Mouse (Mus musculus): ENCODE data around the gene Cask. TPM values are rescaled to one million over a fixed set of nuclear protein-coding genes. Genes with fewer than 3 reads are reported as not detected.

The Cask gene
- 4.9 and 5.7 TPM in 2 replicates for polyA plus RNA-seq (2012; rRNA removed)

- no peaks in the 10 kb centered on the region for H3K4me1 ChIP-seq (ENCODE audit: control insufficient read depth, insufficient read depth, low read length)
- WGBS: 44% methylated on average over 4 of the region's 4 CpGs
- H3K27me3 ChIP-seq (replicated peaks; ENCODE audit: control insufficient read depth, insufficient read depth, low read length): no peaks in the 10 kb centered on the region
- H3K4me3 ChIP-seq (ENCODE audit: insufficient read depth, low read depth, low read length): no peak within 1 kb of the TSS
- TF ChIP-seq CTCF (conservative IDR thresholded peaks at IDR 0.05; ENCODE audit: insufficient read depth, insufficient read length, low read depth, low read length): no peak
- no peak for TF ChIP-seq POLR2A (IDR thresholded peaks at IDR 0.05; ENCODE audit: low read depth, low read length)
- DNase-seq: peak; percentile 6
- no peak within 1 kb of the TSS for H3K27ac ChIP-seq (ENCODE audit: insufficient read depth, low read depth, low read length)
- no peaks in the 10 kb centered on the region for H3K36me3 ChIP-seq (ENCODE audit: control insufficient read depth, insufficient read depth, low read length)
These were observed at the start of gene Cask for GRCm38 (mm10) chrX:13851285-13851684. Cask (minus strand) TSS chrX:13851367.

- 82% methylated on average over 2 of the region's 2 CpGs for WGBS
These were observed 38.8 kb upstream of the Cask start for GRCm38 (mm10) chrX:13889976-13890375.

GRCm38 (mm10) chrX:13884348-13884747 is 33.2 kb upstream of the Cask start:
- no peak for DNase-seq
- TF ChIP-seq CTCF (conservative IDR thresholded peaks at IDR 0.05; ENCODE audit: insufficient read depth, insufficient read length, low read depth, low read length) (no peak), POLR2A (IDR thresholded peaks at IDR 0.05; ENCODE audit: low read depth, low read length) (no peak)
- Histone ChIP-seq H3K27me3 (replicated peaks; ENCODE audit: control insufficient read depth, insufficient read depth, low read length) (no peaks in the 10 kb centered on the region), H3K27ac (ENCODE audit: insufficient read depth, low read depth, low read length) (no peak overlapping the region), H3K36me3 (ENCODE audit: control insufficient read depth, insufficient read depth, low read length) (no peaks in the 10 kb centered on the region), H3K4me3 (ENCODE audit: insufficient read depth, low read depth, low read length) (no peak overlapping the region), H3K4me1 (ENCODE audit: control insufficient read depth, insufficient read depth, low read length) (no peaks in the 10 kb centered on the region)
- WGBS: 93% methylated on average over 1 of the region's 1 CpGs

More at GRCm38 (mm10) chrX:13889976-13890375, 38.8 kb upstream of the Cask start:
- Histone ChIP-seq H3K36me3 (ENCODE audit: control insufficient read depth, insufficient read depth, low read length) (no peaks in the 10 kb centered on the region), H3K4me3 (ENCODE audit: insufficient read depth, low read depth, low read length) (no peak overlapping the region), H3K27me3 (replicated peaks; ENCODE audit: control insufficient read depth, insufficient read depth, low read length) (no peaks in the 10 kb centered on the region), H3K4me1 (ENCODE audit: control insufficient read depth, insufficient read depth, low read length) (no peaks in the 10 kb centered on the region), H3K27ac (ENCODE audit: insufficient read depth, low read depth, low read length) (no peak overlapping the region)
- DNase-seq: no peak
- TF ChIP-seq CTCF (conservative IDR thresholded peaks at IDR 0.05; ENCODE audit: insufficient read depth, insufficient read length, low read depth, low read length) (no peak), POLR2A (IDR thresholded peaks at IDR 0.05; ENCODE audit: low read depth, low read length) (no peak)

GRCm38 (mm10) chrX:13881969-13882368 is 30.8 kb upstream of the Cask start:
- 17% methylated on average over 6 of the region's 6 CpGs for WGBS
- no peak for DNase-seq
- Histone ChIP-seq H3K4me1 (ENCODE audit: control insufficient read depth, insufficient read depth, low read length) (no peaks in the 10 kb centered on the region), H3K36me3 (ENCODE audit: control insufficient read depth, insufficient read depth, low read length) (no peaks in the 10 kb centered on the region), H3K27ac (ENCODE audit: insufficient read depth, low read depth, low read length) (no peak overlapping the region), H3K27me3 (replicated peaks; ENCODE audit: control insufficient read depth, insufficient read depth, low read length) (no peaks in the 10 kb centered on the region), H3K4me3 (ENCODE audit: insufficient read depth, low read depth, low read length) (no peak overlapping the region)
- TF ChIP-seq POLR2A (IDR thresholded peaks at IDR 0.05; ENCODE audit: low read depth, low read length) (no peak), CTCF (conservative IDR thresholded peaks at IDR 0.05; ENCODE audit: insufficient read depth, insufficient read length, low read depth, low read length) (no peak)

GRCm38 (mm10) chrX:13860145-13860544 is 9.0 kb upstream of the Cask start:
- 90% methylated on average over 4 of the region's 4 CpGs for WGBS
- TF ChIP-seq POLR2A (IDR thresholded peaks at IDR 0.05; ENCODE audit: low read depth, low read length): no peak
- no peak for TF ChIP-seq CTCF (conservative IDR thresholded peaks at IDR 0.05; ENCODE audit: insufficient read depth, insufficient read length, low read depth, low read length)
- no peak for DNase-seq
- Histone ChIP-seq H3K4me1 (ENCODE audit: control insufficient read depth, insufficient read depth, low read length) (no peaks in the 10 kb centered on the region), H3K27ac (ENCODE audit: insufficient read depth, low read depth, low read length) (no peak overlapping the region), H3K4me3 (ENCODE audit: insufficient read depth, low read depth, low read length) (no peak overlapping the region), H3K36me3 (ENCODE audit: control insufficient read depth, insufficient read depth, low read length) (no peaks in the 10 kb centered on the region), H3K27me3 (replicated peaks; ENCODE audit: control insufficient read depth, insufficient read depth, low read length) (no peaks in the 10 kb centered on the region)

GRCm38 (mm10) chrX:13859051-13859450 is 7.9 kb upstream of the Cask start:
- TF ChIP-seq CTCF (conservative IDR thresholded peaks at IDR 0.05; ENCODE audit: insufficient read depth, insufficient read length, low read depth, low read length) (no peak), POLR2A (IDR thresholded peaks at IDR 0.05; ENCODE audit: low read depth, low read length) (no peak)
- no peak overlapping the region for H3K4me3 ChIP-seq (ENCODE audit: insufficient read depth, low read depth, low read length)
- DNase-seq: no peak
- no peaks in the 10 kb centered on the region for H3K27me3 ChIP-seq (replicated peaks; ENCODE audit: control insufficient read depth, insufficient read depth, low read length)
- H3K36me3 ChIP-seq (ENCODE audit: control insufficient read depth, insufficient read depth, low read length): no peaks in the 10 kb centered on the region
- H3K4me1 ChIP-seq (ENCODE audit: control insufficient read depth, insufficient read depth, low read length): no peaks in the 10 kb centered on the region
- 94% methylated on average over 9 of the region's 9 CpGs for WGBS
- H3K27ac ChIP-seq (ENCODE audit: insufficient read depth, low read depth, low read length): no peak overlapping the region

GRCm38 (mm10) chrX:13848473-13848872 is 2.7 kb downstream of the Cask start:
- WGBS: 93% methylated on average over 1 of the region's 1 CpGs
- H3K27me3 ChIP-seq (replicated peaks; ENCODE audit: control insufficient read depth, insufficient read depth, low read length): no peaks in the 10 kb centered on the region

GRCm38 (mm10) chrX:13847502-13847851 is 3.7 kb downstream of the Cask start:
- 9% methylated on average over 7 of the region's 7 CpGs for WGBS
- no peak for TF ChIP-seq CTCF (conservative IDR thresholded peaks at IDR 0.05; ENCODE audit: insufficient read depth, insufficient read length, low read depth, low read length)
- no peak for TF ChIP-seq POLR2A (IDR thresholded peaks at IDR 0.05; ENCODE audit: low read depth, low read length)
- peak; percentile 15 for DNase-seq

More at GRCm38 (mm10) chrX:13848473-13848872, 2.7 kb downstream of the Cask start:
- H3K36me3 ChIP-seq (ENCODE audit: control insufficient read depth, insufficient read depth, low read length): no peaks in the 10 kb centered on the region
- no peaks in the 10 kb centered on the region for H3K4me1 ChIP-seq (ENCODE audit: control insufficient read depth, insufficient read depth, low read length)
- no peak overlapping the region for H3K4me3 ChIP-seq (ENCODE audit: insufficient read depth, low read depth, low read length)
- H3K27ac ChIP-seq (ENCODE audit: insufficient read depth, low read depth, low read length): no peak overlapping the region
- no peak for TF ChIP-seq POLR2A (IDR thresholded peaks at IDR 0.05; ENCODE audit: low read depth, low read length)
- no peak for DNase-seq

More at GRCm38 (mm10) chrX:13847502-13847851, 3.7 kb downstream of the Cask start:
- Histone ChIP-seq H3K4me1 (ENCODE audit: control insufficient read depth, insufficient read depth, low read length) (no peaks in the 10 kb centered on the region), H3K36me3 (ENCODE audit: control insufficient read depth, insufficient read depth, low read length) (no peaks in the 10 kb centered on the region), H3K27me3 (replicated peaks; ENCODE audit: control insufficient read depth, insufficient read depth, low read length) (no peaks in the 10 kb centered on the region), H3K27ac (ENCODE audit: insufficient read depth, low read depth, low read length) (no peak overlapping the region), H3K4me3 (ENCODE audit: insufficient read depth, low read depth, low read length) (peak overlapping the region; percentile 96)
